Mouse (Mus musculus): ENCODE results near the gene Megf11. TPM values are rescaled to one million over a fixed set of nuclear protein-coding genes. Genes with fewer than 3 reads are reported as not detected.

The Megf11 gene
- under 1 TPM; 0.31 to 0.35 TPM for total RNA-seq (2021)
- long read RNA-seq, experiment 1: 0 reads
- long read RNA-seq, experiment 2, partial matches to known transcripts: 0 of 4 reads
- long read RNA-seq, experiment 2, other reads (novel, unspliced or antisense): 4 of 4 reads

- DNase-seq: no peak
- intact Hi-C loops (cut with DNase I): no loop called here
Observed at GRCm38 (mm10) chr9:64385511-64386465, at the start of gene Megf11. TSS of gene Megf11 (plus strand) at chr9:64385626.

- intact Hi-C loops (cut with DNase I): no loop called here
- no peak for DNase-seq
Observed at GRCm38 (mm10) chr9:64335825-64336224, 49.6 kb upstream of the Megf11 start.

- no peak for DNase-seq
- intact Hi-C loops (cut with DNase I): no loop called here
Observed at GRCm38 (mm10) chr9:64339361-64339760, 46.1 kb upstream of the Megf11 start.

GRCm38 (mm10) chr9:64340351-64341253 lies 44.8 kb upstream of the Megf11 start:
- intact Hi-C loops (cut with DNase I): no loop called here
- peak; percentile 64 to 80 for DNase-seq

- intact Hi-C loops (cut with DNase I): no loop called here
- DNase-seq: no peak
Observed at GRCm38 (mm10) chr9:64341254-64341566, 44.2 kb upstream of the Megf11 start, which contains the start of gene Dis3l. TSS of gene Dis3l (minus strand) at chr9:64341288.

- DNase-seq: no peak
- intact Hi-C loops (cut with DNase I): no loop called here
Observed at GRCm38 (mm10) chr9:64341671-64342070, 43.8 kb upstream of the Megf11 start.

- no peak for DNase-seq
- intact Hi-C loops (cut with DNase I): no loop called here
Observed at GRCm38 (mm10) chr9:64343656-64344055, 41.8 kb upstream of the Megf11 start.

- no peak for DNase-seq
- intact Hi-C loops (cut with DNase I): loop anchor here (5.0 kb wide), 1 partner anchor 296 kb away; no protein-coding TSS in a partner anchor
Observed at GRCm38 (mm10) chr9:64345931-64346330, 39.5 kb upstream of the Megf11 start.

- intact Hi-C loops (cut with DNase I): loop anchor here (5.0 kb wide), 1 partner anchor 295 kb away; no protein-coding TSS in a partner anchor
- no peak for DNase-seq
Observed at GRCm38 (mm10) chr9:64347377-64347776, 38.0 kb upstream of the Megf11 start.

GRCm38 (mm10) chr9:64349490-64349889 lies 35.9 kb upstream of the Megf11 start:
- no peak for DNase-seq

GRCm38 (mm10) chr9:64351191-64351590 lies 34.2 kb upstream of the Megf11 start:
- DNase-seq: no peak
- intact Hi-C loops (cut with DNase I): no loop called here

More at GRCm38 (mm10) chr9:64349490-64349889, 35.9 kb upstream of the Megf11 start:
- intact Hi-C loops (cut with DNase I): loop anchor here (5.0 kb wide), 1 partner anchor 293 kb away; no protein-coding TSS in a partner anchor

- intact Hi-C loops (cut with DNase I): no loop called here
- DNase-seq: no peak
Observed at GRCm38 (mm10) chr9:64355627-64356026, 29.8 kb upstream of the Megf11 start.

- no peak for DNase-seq
- intact Hi-C loops (cut with DNase I): no loop called here
Observed at GRCm38 (mm10) chr9:64361231-64361950, 24.0 kb upstream of the Megf11 start.

GRCm38 (mm10) chr9:64369871-64370270 lies 15.6 kb upstream of the Megf11 start:
- intact Hi-C loops (cut with DNase I): no loop called here
- no peak for DNase-seq

GRCm38 (mm10) chr9:64371305-64371819 lies 14.1 kb upstream of the Megf11 start:
- no peak for DNase-seq
- intact Hi-C loops (cut with DNase I): no loop called here

- no peak for DNase-seq
- intact Hi-C loops (cut with DNase I): no loop called here
Observed at GRCm38 (mm10) chr9:64376380-64376779, 9.0 kb upstream of the Megf11 start.

GRCm38 (mm10) chr9:64383021-64383788 lies 2.2 kb upstream of the Megf11 start:
- intact Hi-C loops (cut with DNase I): no loop called here
- no peak for DNase-seq

GRCm38 (mm10) chr9:64386466-64387211 lies 1.2 kb downstream of the Megf11 start:
- intact Hi-C loops (cut with DNase I): no loop called here
- DNase-seq: no peak
